Mouse (Mus musculus) gastrocnemius, postnatal 36 days (tissue): Measurements from ENCODE around the gene Slc19a3. TPM values are rescaled to one million over a fixed set of nuclear protein-coding genes. Genes with fewer than 3 reads are reported as not detected.
"Not testable (repeated sequence)": the region's sequence is repeated elsewhere in the genome, so short reads cannot be mapped to it uniquely, and the experiment has no call there.

ENCODE experiments used
- DNase-seq, 2 experiments: peaks; one replicate each; pipeline ENCODE4 v3.0.0; 2022
- intact Hi-C: fragments of 180-260 bp; cut with DNase I; formaldehyde crosslinking; loops from one replicate; pipeline ENCODE4 v1.15.1; 2025
- total RNA-seq, 2 experiments: library from RNA; stranded (reverse); gene quantifications; 2 replicates each; pipeline ENCODE4 v1.2.3; 2021

The Slc19a3 gene
- total RNA-seq, 2 experiments from 2014 or later = not detected

- intact Hi-C loops = no loop called here
Observed at GRCm38 (mm10) chr1:83014477-83014876, 23.8 kb downstream of the Slc19a3 start.

GRCm38 (mm10) chr1:83007471-83007870 is 30.8 kb downstream of the Slc19a3 start:
- DNase-seq = no peak
- intact Hi-C loops = no loop called here

More at GRCm38 (mm10) chr1:83014477-83014876, 23.8 kb downstream of the Slc19a3 start:
- no peak for DNase-seq

- no peak for DNase-seq
- intact Hi-C loops = no loop called here
Observed at GRCm38 (mm10) chr1:83006218-83007179, 31.7 kb downstream of the Slc19a3 start.

- intact Hi-C loops, DNase-seq: not testable (repeated sequence)
Observed at GRCm38 (mm10) chr1:83000306-83000705, 37.9 kb downstream of the Slc19a3 start, which contains the start of gene Gm47959. TSS of gene Gm47959 (plus strand) at chr1:83000548.

GRCm38 (mm10) chr1:82993947-82994346 is 44.3 kb downstream of the Slc19a3 start:
- DNase-seq = no peak
- intact Hi-C loops = no loop called here

GRCm38 (mm10) chr1:82992093-82992492 is 46.2 kb downstream of the Slc19a3 start:
- intact Hi-C loops = no loop called here
- no peak for DNase-seq

- intact Hi-C loops = no loop called here
- DNase-seq = no peak
Observed at GRCm38 (mm10) chr1:82991596-82991995, 46.7 kb downstream of the Slc19a3 start.

GRCm38 (mm10) chr1:82991062-82991461 is 47.2 kb downstream of the Slc19a3 start:
- no peak for DNase-seq
- intact Hi-C loops = no loop called here

GRCm38 (mm10) chr1:82987530-82988198 is 50.6 kb downstream of the Slc19a3 start:
- intact Hi-C loops = loop anchor here (2.0 kb wide), 1 partner anchor 201 kb away; no protein-coding TSS in a partner anchor
- no peak for DNase-seq

GRCm38 (mm10) chr1:82986738-82987137 is 51.5 kb downstream of the Slc19a3 start:
- intact Hi-C loops = no loop called here
- no peak for DNase-seq

GRCm38 (mm10) chr1:82977840-82978239 is 60.4 kb downstream of the Slc19a3 start:
- DNase-seq = no peak

GRCm38 (mm10) chr1:82975750-82976149 is 62.5 kb downstream of the Slc19a3 start:
- DNase-seq = no peak
- intact Hi-C loops = no loop called here

More at GRCm38 (mm10) chr1:82977840-82978239, 60.4 kb downstream of the Slc19a3 start:
- intact Hi-C loops = no loop called here

GRCm38 (mm10) chr1:82974342-82974741 is 63.9 kb downstream of the Slc19a3 start:
- intact Hi-C loops = no loop called here

GRCm38 (mm10) chr1:82973901-82974300 is 64.3 kb downstream of the Slc19a3 start:
- intact Hi-C loops = no loop called here
- DNase-seq = no peak

More at GRCm38 (mm10) chr1:82974342-82974741, 63.9 kb downstream of the Slc19a3 start:
- no peak for DNase-seq

GRCm38 (mm10) chr1:82973244-82973643 is 65.0 kb downstream of the Slc19a3 start:
- DNase-seq = no peak
- intact Hi-C loops = no loop called here

- DNase-seq = no peak
- intact Hi-C loops = no loop called here
Observed at GRCm38 (mm10) chr1:82972046-82972445, 66.2 kb downstream of the Slc19a3 start.

GRCm38 (mm10) chr1:82966413-82966812 is 71.8 kb downstream of the Slc19a3 start:
- intact Hi-C loops = no loop called here
- no peak for DNase-seq
